Mouse (Mus musculus) limb, embryonic 14.5 days (tissue): ENCODE results near the gene Prkca. TPM values are rescaled to one million over a fixed set of nuclear protein-coding genes. Genes with fewer than 3 reads are reported as not detected.
A peak's percentile ranks its signal among the peaks of the same experiment; 100 is the strongest.

ENCODE experiments used
- ATAC-seq: fragments of 200-750 bp; cut with Nextera tagmentation; 2 replicates; pipeline ENCODE4 v1.8.0; 2017; ENCODE audit warnings: low read depth, moderate number of reproducible peaks, moderate TSS enrichment; ENCODE audit not compliant: low FRiP score
- DNase-seq: peaks from one replicate; pipeline ENCODE4 v3.0.0-alpha.2; 2015; ENCODE audit warnings: low spot score
- H3K27ac ChIP-seq: fragments of 300-500 bp; sonication (generic); replicated peaks from 2 replicates; pipeline ENCODE4 v1.5.1; 2014; ENCODE audit warnings: low read depth, mild to moderate bottlenecking, low read length, moderate library complexity, mixed read lengths
- H3K27me3 ChIP-seq: fragments of 300-500 bp; sonication (generic); 2 replicates; pipeline ENCODE4 v1.6.1; 2014; ENCODE audit warnings: low read length, mixed read lengths; ENCODE audit not compliant: control insufficient read depth, insufficient read depth
- H3K36me3 ChIP-seq: fragments of 300-500 bp; sonication (generic); 2 replicates; pipeline ENCODE4 v1.6.1; 2014; ENCODE audit warnings: mild to moderate bottlenecking, low read length, moderate library complexity, mixed read lengths; ENCODE audit not compliant: control insufficient read depth, insufficient read depth
- H3K4me1 ChIP-seq: fragments of 300-500 bp; sonication (generic); 2 replicates; pipeline ENCODE4 v1.6.1; 2014; ENCODE audit warnings: antibody characterized with exemption, low read length, mixed read lengths; ENCODE audit not compliant: control insufficient read depth, insufficient read depth
- H3K4me2 ChIP-seq: fragments of 300-500 bp; sonication (generic); replicated peaks from 2 replicates; pipeline ENCODE4 v1.6.1; 2014; ENCODE audit warnings: low read depth, mild to moderate bottlenecking, low read length, moderate library complexity; ENCODE audit not compliant: severe bottlenecking
- H3K4me3 ChIP-seq: fragments of 300-500 bp; sonication (generic); replicated peaks from 2 replicates; pipeline ENCODE4 v1.5.1; 2014; ENCODE audit warnings: low read length
- H3K9ac ChIP-seq: fragments of 300-500 bp; sonication (generic); 2 replicates; pipeline ENCODE4 v1.6.1; 2014; ENCODE audit warnings: mild to moderate bottlenecking, low read depth, low read length, moderate library complexity; ENCODE audit not compliant: severe bottlenecking
- H3K9me3 ChIP-seq: fragments of 300-500 bp; sonication (generic); 2 replicates; pipeline ENCODE4 v1.6.1; 2016; ENCODE audit warnings: low read length; ENCODE audit not compliant: control insufficient read depth
- POLR2A ChIP-seq: fragments of 200-500 bp; IDR thresholded peaks from 2 replicates; pipeline ENCODE4 v1.8.0; 2012; ENCODE audit warnings: inconsistent platforms, mild to moderate bottlenecking, moderate library complexity, borderline replicate concordance; ENCODE audit not compliant: insufficient read depth, insufficient read length; ENCODE audit errors: extremely low read depth
- WGBS: fragments of 180-500 bp; shearing (Covaris S2); extraction: QIAGEN DNeasy Blood & Tissue Kit; methylation state at CpG from one replicate; pipeline ENCODE4 v1.1.7; 2014; 5-methylcytosine and 5-hydroxymethylcytosine counted together
- polyA plus RNA-seq, 2 experiments: library from polyadenylated mRNA; depleted of rRNA in 1 of 2; stranded (reverse) in 1 of 2; unstranded in 1 of 2; fragments of >200 nt; fragmentation: Nextera tagmentation in 1 of 2; extraction: Ambion mirVana in 1 of 2; gene quantifications; 2 replicates each; pipeline versions ENCODE4 v1.2.1 to v1.2.3; 2012 to 2014

Prkca gene
- polyA plus RNA-seq, 2 experiments = 9.0 to 16.3 TPM

DNA sequence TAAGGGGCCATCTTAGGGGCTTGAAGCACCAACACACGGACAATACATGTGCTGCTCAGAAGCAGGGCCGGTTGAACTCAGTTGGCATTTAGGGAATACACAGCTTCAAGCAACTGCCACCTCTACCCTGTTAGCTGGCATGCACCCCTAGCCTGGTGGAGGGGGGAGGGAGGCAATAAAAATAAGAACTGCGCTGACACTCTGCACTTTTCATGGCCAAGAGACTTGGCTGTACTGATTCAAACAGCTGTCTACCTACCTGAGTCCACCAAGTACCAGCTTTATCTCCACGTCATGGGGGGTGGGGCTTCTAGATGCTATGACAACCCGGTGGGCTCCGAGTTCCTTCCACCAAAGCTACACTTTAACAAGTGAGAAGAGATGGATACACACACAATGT, 42.7 kb downstream of the Prkca start:
- H3K4me2 ChIP-seq = no peak overlapping the region
- WGBS = 62% methylated on average over 6 of the region's 6 CpGs
- no peak overlapping the region for H3K27ac ChIP-seq
- ATAC-seq (no peak), DNase-seq (no peak)
- no peaks in the 10 kb centered on the region for H3K27me3 ChIP-seq
- H3K4me1 ChIP-seq = peaks cover 32% of the 10 kb centered on the region
- H3K9me3 ChIP-seq = no peaks in the 10 kb centered on the region
- no peak overlapping the region for H3K4me3 ChIP-seq
- no peak overlapping the region for H3K9ac ChIP-seq
- no peak for TF ChIP-seq POLR2A
- H3K36me3 ChIP-seq = no peaks in the 10 kb centered on the region

DNA sequence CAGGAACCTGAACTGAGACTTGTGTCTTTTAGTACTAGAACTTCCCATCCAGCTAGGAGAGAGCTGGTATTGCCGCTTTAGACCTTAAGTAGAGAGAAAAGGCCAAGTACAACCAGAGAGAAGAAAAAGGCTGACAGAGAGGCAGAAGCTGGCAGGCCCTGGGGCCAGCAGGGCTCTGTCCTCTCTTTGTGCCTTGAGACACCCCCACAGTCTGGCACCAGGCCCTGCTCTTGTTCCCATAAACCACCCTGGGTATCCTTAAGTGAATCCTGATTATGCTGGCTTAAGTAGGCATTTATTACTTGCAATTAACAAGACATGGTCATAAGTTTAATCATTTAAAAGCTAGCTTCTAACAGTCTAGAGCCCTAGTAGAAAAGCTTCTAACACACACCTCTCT, 43.3 kb downstream of the Prkca start:
- H3K9ac ChIP-seq = no peak overlapping the region
- ATAC-seq = no peak
- no peak for TF ChIP-seq POLR2A
- WGBS = 73% methylated on average over 1 of the region's 1 CpGs
- H3K36me3 ChIP-seq = no peaks in the 10 kb centered on the region
- H3K4me2 ChIP-seq = no peak overlapping the region
- H3K27me3 ChIP-seq = no peaks in the 10 kb centered on the region
- no peak for DNase-seq
- H3K9me3 ChIP-seq = no peaks in the 10 kb centered on the region
- H3K4me1 ChIP-seq = peaks cover 32% of the 10 kb centered on the region
- H3K4me3 ChIP-seq = no peak overlapping the region
- no peak overlapping the region for H3K27ac ChIP-seq

DNA sequence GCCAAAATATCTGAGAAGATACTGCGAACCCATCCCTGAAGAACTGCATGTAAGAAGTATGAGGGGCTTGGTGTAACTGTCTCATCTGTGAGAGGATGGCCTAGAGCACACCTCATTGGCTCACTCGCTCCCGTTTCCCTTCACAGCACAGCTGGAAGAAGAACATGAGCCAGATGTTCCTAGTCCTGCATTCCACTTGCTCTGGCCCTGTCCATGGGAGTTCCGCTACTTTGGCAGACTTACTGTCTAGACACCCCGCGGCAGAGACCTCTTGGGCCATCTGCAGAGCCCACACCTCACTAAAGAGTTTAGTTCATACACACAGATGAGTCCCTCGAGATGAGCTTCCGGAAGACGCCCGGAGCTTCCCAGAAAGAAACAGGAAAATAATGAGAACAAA, 43.8 kb downstream of the Prkca start:
- H3K4me3 ChIP-seq = no peak overlapping the region
- no peaks in the 10 kb centered on the region for H3K27me3 ChIP-seq
- ATAC-seq (peak; percentile 83), DNase-seq (peak; percentile 60)
- no peaks in the 10 kb centered on the region for H3K36me3 ChIP-seq
- peaks cover 36% of the 10 kb centered on the region for H3K4me1 ChIP-seq
- no peak overlapping the region for H3K4me2 ChIP-seq
- WGBS = 63% methylated on average over 10 of the region's 10 CpGs
- H3K9me3 ChIP-seq = no peaks in the 10 kb centered on the region
- H3K27ac ChIP-seq = no peak overlapping the region
- TF ChIP-seq POLR2A = no peak
- H3K9ac ChIP-seq = no peak overlapping the region

DNA sequence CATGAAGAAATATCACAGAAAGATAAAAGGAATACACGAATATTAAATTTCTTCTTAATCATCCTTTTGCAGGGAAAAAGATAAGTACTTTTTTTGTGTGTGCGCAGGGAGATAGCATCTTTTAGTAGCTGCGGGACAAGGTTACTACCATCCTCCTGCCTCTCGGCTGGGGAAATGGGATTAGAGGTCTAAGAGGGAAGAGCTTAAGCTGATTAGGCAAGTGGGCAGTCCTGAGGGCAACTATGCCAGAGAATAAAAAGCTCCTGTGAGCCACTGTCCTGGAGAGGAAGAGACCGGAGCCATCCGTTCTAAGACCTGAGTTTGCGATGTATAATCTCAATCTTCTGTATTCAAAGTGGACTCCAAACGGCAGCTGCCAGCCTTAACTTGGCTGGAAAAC, 45.8 kb downstream of the Prkca start:
- Histone ChIP-seq H3K36me3 (no peaks in the 10 kb centered on the region), H3K4me1 (peaks cover 36% of the 10 kb centered on the region), H3K27ac (no peak overlapping the region), H3K27me3 (no peaks in the 10 kb centered on the region), H3K4me2 (no peak overlapping the region), H3K9me3 (no peaks in the 10 kb centered on the region), H3K4me3 (no peak overlapping the region), H3K9ac (no peak overlapping the region)
- 68% methylated on average over 8 of the region's 8 CpGs for WGBS
- ATAC-seq (no peak), DNase-seq (no peak)
- TF ChIP-seq POLR2A = no peak

DNA sequence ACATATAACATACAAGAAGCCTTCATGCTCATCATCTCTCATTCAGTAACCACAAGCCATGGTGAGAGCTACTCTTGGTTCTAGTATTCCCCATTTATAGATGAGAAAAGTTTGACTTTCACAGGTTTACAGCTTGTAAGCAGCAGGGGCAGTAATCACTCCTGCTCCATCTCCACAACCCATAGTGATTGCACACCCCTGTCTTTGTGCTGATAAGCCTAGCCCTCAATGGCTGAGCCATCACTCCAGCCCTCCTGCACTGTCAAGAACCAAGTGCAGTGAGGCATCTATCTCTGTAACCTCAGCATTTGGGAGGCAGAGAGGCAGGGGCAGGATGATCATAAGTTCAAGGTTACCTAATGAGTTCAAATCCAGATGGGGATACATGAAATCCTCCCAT, 48.4 kb downstream of the Prkca start:
- Histone ChIP-seq H3K4me3 (no peak overlapping the region), H3K4me2 (no peak overlapping the region), H3K9ac (no peak overlapping the region), H3K4me1 (peaks cover 13% of the 10 kb centered on the region), H3K36me3 (no peaks in the 10 kb centered on the region), H3K27ac (no peak overlapping the region), H3K27me3 (no peaks in the 10 kb centered on the region), H3K9me3 (no peaks in the 10 kb centered on the region)
- TF ChIP-seq POLR2A = no peak
- DNase-seq = no peak
- ATAC-seq = no peak

DNA sequence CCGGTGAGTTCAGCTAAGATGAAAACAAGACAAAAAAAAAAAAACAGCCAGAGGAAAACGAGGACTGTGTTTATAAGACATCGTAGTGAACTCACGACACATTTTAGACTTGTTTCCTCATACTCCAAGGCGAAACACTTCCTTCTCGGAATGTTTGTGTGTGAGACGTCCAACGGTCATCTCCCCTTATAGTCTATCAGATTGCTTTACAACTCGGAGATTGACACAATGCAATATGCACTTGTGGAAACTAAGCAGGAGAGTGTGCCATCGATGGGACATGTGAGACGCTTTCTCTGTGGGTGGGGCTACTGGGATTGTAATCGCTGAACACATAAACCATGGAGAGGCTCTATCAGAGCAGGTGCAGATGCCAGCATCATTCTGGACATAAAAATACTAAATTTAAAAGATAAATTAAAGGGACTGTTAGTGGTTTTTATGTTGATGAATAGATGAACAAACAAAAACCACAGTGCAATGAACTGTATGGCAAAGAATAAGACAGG, 49.4 kb downstream of the Prkca start:
- no peak for TF ChIP-seq POLR2A
- peaks cover 4% of the 10 kb centered on the region for H3K4me1 ChIP-seq
- no peaks in the 10 kb centered on the region for H3K9me3 ChIP-seq
- no peak overlapping the region for H3K9ac ChIP-seq
- H3K36me3 ChIP-seq = no peaks in the 10 kb centered on the region
- ATAC-seq (no peak), DNase-seq (no peak)
- H3K4me3 ChIP-seq = no peak overlapping the region
- H3K27ac ChIP-seq = no peak overlapping the region
- WGBS = 90% methylated on average over 12 of the region's 12 CpGs
- no peak overlapping the region for H3K4me2 ChIP-seq
- H3K27me3 ChIP-seq = no peaks in the 10 kb centered on the region
